Mouse (Mus musculus) ES-E14 (cell line): ENCODE measurements at regions not wholly inside any gene's neighbourhood (a gene's known extent, or its start where the extent isn't known, plus 50 kb on each side); places are given as distances from the start of the nearest gene placed in this dataset.

Source experiments
- CHD2 ChIP-seq: IDR thresholded peaks from 2 replicates; pipeline ENCODE4 v1.6.1; 2014; ENCODE audit warnings: mild to moderate bottlenecking, low read depth, low read length, inconsistent platforms
- HCFC1 ChIP-seq: IDR thresholded peaks from 2 replicates; pipeline ENCODE4 v1.6.1; 2012; ENCODE audit warnings: low read length, inconsistent platforms, borderline replicate concordance; ENCODE audit not compliant: insufficient read depth
- MAFK ChIP-seq: IDR thresholded peaks from 2 replicates; pipeline ENCODE4 v1.6.1; 2014; ENCODE audit warnings: mild to moderate bottlenecking, low read depth, low read length, inconsistent platforms; ENCODE audit not compliant: insufficient read depth

GRCm38 (mm10) chr3:14952169-14952729 is 66.2 kb downstream of the Car2 start:
- TF ChIP-seq MAFK (no peak), HCFC1 (no peak), CHD2 (no peak)
